Mouse (Mus musculus) spleen, adult 2 months (tissue): ENCODE measurements around the gene AC124108.1.

Experiments
- CTCF ChIP-seq: fragments of 200-500 bp; IDR thresholded peaks from 2 replicates; pipeline ENCODE4 v1.5.1; 2011; ENCODE audit warnings: mild to moderate bottlenecking, inconsistent platforms; ENCODE audit not compliant: insufficient read depth, insufficient read length, insufficient replicate concordance; ENCODE audit errors: extremely low read depth
- POLR2A ChIP-seq: fragments of 200-500 bp; IDR thresholded peaks from 2 replicates; pipeline ENCODE4 v1.6.1; 2011; ENCODE audit warnings: low read depth, low read length, inconsistent platforms

GRCm38 (mm10) chr1:132189231-132189630, 2.0 kb upstream of the AC124108.1 start:
- no peak for TF ChIP-seq POLR2A
- TF ChIP-seq CTCF: no peak
